Mouse (Mus musculus): ENCODE data around the gene Izumo1r. TPM values are rescaled to one million over a fixed set of nuclear protein-coding genes. Genes with fewer than 3 reads are reported as not detected.

Gene Izumo1r
- polyA plus RNA-seq, 1 experiment from 2014 or later: not detected

DNA sequence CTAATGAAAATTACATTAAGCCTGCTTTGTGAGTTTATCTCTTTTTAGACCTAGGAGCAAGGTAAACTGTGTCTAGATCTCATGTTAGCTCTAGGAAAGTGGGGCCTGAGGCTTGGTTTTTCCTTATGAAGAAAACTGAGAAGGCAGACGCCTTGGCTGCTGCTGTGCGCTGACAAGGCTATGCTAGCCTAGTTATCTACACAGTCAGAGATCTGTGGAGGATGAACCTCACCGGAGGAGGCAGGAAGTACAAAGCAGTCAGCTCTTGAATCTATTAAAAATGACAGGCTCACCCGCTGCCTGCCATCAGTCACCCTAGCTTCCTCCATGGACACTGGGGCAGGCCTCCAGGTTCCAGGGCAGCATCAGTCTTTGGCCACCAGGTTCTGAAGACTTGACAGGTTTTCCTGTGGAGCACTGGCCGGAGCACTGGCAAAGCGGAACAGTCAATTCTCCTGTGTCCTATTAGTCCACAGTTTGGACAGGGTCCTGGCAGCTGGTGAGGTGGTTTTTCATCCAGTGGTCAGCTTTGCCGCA lies 45.5 kb downstream of the Izumo1r start:
- Histone ChIP-seq H3K36me3 (ENCODE audit: control insufficient read depth, insufficient read depth, low read length) (no peaks in the 10 kb centered on the region), H3K27me3 (ENCODE audit: control insufficient read depth, insufficient read depth, low read length) (peaks cover 19% of the 10 kb centered on the region), H3K4me3 (ENCODE audit: low read depth, low read length) (no peak overlapping the region), H3K4me2 (replicated peaks; ENCODE audit: low read depth, low read length) (no peak overlapping the region), H3K27ac (ENCODE audit: low read length) (no peak overlapping the region), H3K4me1 (ENCODE audit: control insufficient read depth, insufficient read depth, low read length) (no peaks in the 10 kb centered on the region), H3K9me3 (ENCODE audit: control insufficient read depth, low read depth, low read length) (no peaks in the 10 kb centered on the region), H3K9ac (replicated peaks; ENCODE audit: low read depth, low read length) (no peak overlapping the region)
- WGBS: 61% methylated on average over 7 of the region's 7 CpGs
- ATAC-seq (ENCODE audit: insufficient number of reproducible peaks, insufficient read depth, low FRiP score, low read depth): no peak

DNA sequence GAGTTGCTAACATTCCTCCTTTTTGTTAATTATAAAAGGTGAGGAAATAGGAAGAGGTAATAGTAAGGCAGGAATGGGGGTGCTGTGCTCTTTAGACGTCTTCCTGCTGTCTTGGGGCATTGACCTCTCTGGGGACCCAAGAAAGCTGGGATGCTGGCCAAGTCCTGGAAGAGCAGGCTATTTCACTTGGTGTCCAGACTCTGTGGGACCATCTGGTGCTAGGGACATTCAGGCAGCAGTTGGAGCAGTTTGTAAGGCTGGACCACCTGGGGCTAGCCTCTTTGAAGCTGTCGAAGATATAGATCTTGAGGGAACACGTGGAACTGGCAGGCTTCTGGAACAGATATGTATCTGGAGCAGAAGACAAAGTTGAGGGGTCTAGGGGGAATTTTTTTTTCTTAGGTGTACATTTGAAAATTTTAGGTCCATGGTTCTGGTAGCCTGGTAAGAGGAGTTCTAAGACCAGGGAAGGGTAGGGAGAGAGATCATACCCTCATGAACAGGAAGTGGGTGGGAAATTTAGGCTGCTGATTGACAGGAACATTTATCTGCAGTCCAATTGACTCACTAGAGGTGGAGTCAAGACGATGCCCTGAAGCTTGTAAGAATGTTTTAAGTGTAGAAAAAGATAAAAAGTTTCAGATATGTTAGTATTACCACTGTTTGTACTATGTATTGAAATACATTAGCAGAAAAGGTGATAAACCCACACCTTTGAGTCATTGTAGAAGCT lies 46.7 kb downstream of the Izumo1r start:
- no peak for ATAC-seq (ENCODE audit: insufficient number of reproducible peaks, insufficient read depth, low FRiP score, low read depth)
- Histone ChIP-seq H3K4me3 (ENCODE audit: low read depth, low read length) (no peak overlapping the region), H3K9ac (replicated peaks; ENCODE audit: low read depth, low read length) (no peak overlapping the region), H3K27ac (ENCODE audit: low read length) (no peak overlapping the region), H3K9me3 (ENCODE audit: control insufficient read depth, low read depth, low read length) (no peaks in the 10 kb centered on the region), H3K4me1 (ENCODE audit: control insufficient read depth, insufficient read depth, low read length) (no peaks in the 10 kb centered on the region), H3K4me2 (replicated peaks; ENCODE audit: low read depth, low read length) (no peak overlapping the region), H3K27me3 (ENCODE audit: control insufficient read depth, insufficient read depth, low read length) (peaks cover 15% of the 10 kb centered on the region), H3K36me3 (ENCODE audit: control insufficient read depth, insufficient read depth, low read length) (no peaks in the 10 kb centered on the region)
- WGBS: 49% methylated on average over 4 of the region's 4 CpGs

DNA sequence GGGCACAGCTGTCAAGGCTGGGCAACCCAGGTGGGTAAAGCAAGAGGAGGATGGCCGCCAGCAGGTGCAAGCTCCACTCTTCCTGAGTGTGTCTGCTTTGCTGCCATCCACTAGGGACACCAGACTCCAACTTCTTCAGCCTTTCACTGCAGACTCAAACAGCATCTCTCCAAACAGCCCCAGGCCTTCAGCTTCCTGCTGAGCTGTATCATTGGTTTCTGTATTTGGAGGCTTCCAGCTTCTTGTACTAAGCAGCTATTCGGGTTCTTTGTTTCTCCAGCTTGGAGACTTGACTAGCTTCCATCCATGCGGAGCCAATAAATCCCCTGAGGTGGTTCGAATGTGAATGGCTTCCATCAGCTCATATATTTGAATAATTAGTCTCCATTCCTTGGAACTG lies 49.2 kb downstream of the Izumo1r start:
- H3K27me3 ChIP-seq (ENCODE audit: control insufficient read depth, insufficient read depth, low read length): 0 out of 2 replicates have a peak, but pooled peaks cover 6% of the 10 kb centered on the region
- ATAC-seq (ENCODE audit: insufficient number of reproducible peaks, insufficient read depth, low FRiP score, low read depth): no peak
- H3K27ac ChIP-seq (ENCODE audit: low read length): no peak overlapping the region
- H3K9me3 ChIP-seq (ENCODE audit: control insufficient read depth, low read depth, low read length): no peaks in the 10 kb centered on the region
- no peaks in the 10 kb centered on the region for H3K4me1 ChIP-seq (ENCODE audit: control insufficient read depth, insufficient read depth, low read length)
- H3K4me2 ChIP-seq (replicated peaks; ENCODE audit: low read depth, low read length): no peak overlapping the region
- WGBS: 84% methylated on average over 4 of the region's 4 CpGs
- H3K36me3 ChIP-seq (ENCODE audit: control insufficient read depth, insufficient read depth, low read length): no peaks in the 10 kb centered on the region
- no peak overlapping the region for H3K9ac ChIP-seq (replicated peaks; ENCODE audit: low read depth, low read length)
- H3K4me3 ChIP-seq (ENCODE audit: low read depth, low read length): no peak overlapping the region

DNA sequence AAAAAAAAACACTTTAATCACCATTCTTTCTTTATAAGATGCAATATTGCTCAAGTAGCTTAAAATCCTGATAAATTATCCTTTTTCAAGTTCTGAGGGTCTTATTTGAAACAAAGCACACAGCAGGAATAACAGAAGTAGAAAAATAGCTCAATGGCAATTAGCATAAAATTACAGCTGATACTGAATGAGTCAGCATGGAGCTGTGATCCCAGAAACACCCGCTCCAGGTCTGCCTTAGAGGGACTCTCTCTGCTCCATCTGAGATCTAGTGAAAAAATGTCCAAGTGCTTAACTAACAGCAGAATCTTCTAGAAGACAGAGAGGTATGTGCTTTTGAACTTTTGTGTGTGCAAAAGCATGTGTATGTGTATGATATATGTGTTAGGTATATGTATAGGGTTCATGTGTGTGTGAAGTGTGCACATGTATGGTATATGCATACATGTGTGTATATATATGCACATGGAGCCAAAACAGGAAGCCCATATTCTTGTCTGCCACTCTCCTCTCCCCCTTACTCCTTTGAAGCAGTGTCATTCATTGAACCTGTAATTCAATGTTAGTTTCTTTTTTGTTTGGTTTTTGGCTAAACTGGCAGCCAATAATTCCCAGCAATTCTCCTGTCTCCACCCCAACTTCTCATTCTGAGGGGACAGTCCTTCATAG lies 55.3 kb downstream of the Izumo1r start:
- no peak for ATAC-seq (ENCODE audit: insufficient number of reproducible peaks, insufficient read depth, low FRiP score, low read depth)
- 85% methylated on average over 1 of the region's 1 CpGs for WGBS
- Histone ChIP-seq H3K36me3 (ENCODE audit: control insufficient read depth, insufficient read depth, low read length) (no peaks in the 10 kb centered on the region), H3K4me3 (ENCODE audit: low read depth, low read length) (no peak overlapping the region), H3K9ac (replicated peaks; ENCODE audit: low read depth, low read length) (no peak overlapping the region), H3K4me1 (ENCODE audit: control insufficient read depth, insufficient read depth, low read length) (no peaks in the 10 kb centered on the region), H3K27me3 (ENCODE audit: control insufficient read depth, insufficient read depth, low read length) (no peaks in the 10 kb centered on the region), H3K9me3 (ENCODE audit: control insufficient read depth, low read depth, low read length) (no peaks in the 10 kb centered on the region), H3K27ac (ENCODE audit: low read length) (no peak overlapping the region), H3K4me2 (replicated peaks; ENCODE audit: low read depth, low read length) (no peak overlapping the region)

DNA sequence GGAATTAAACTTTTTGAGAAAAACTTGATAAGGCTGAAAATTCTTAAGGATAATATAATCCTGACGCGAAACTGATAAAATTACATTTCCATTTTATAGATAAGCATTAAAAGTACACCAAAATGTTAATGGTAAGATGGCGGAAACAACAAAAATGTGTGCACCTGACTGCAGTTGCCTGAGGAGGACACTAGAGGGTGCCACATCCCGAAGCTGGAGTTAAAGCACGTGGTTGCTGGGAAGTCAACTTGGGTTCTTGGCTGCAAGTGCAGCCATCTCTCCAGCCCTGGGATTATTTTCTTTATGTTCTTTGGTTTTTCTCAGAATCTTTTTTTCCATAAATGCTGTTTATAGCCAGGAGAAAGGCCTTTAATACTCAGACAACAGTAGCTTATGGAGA lies 57.3 kb downstream of the Izumo1r start:
- no peak for ATAC-seq (ENCODE audit: insufficient number of reproducible peaks, insufficient read depth, low FRiP score, low read depth)
- no peak overlapping the region for H3K4me2 ChIP-seq (replicated peaks; ENCODE audit: low read depth, low read length)
- H3K9me3 ChIP-seq (ENCODE audit: control insufficient read depth, low read depth, low read length): no peaks in the 10 kb centered on the region
- H3K9ac ChIP-seq (replicated peaks; ENCODE audit: low read depth, low read length): no peak overlapping the region
- H3K4me3 ChIP-seq (ENCODE audit: low read depth, low read length): no peak overlapping the region
- WGBS: 48% methylated on average over 5 of the region's 5 CpGs
- no peaks in the 10 kb centered on the region for H3K27me3 ChIP-seq (ENCODE audit: control insufficient read depth, insufficient read depth, low read length)
- no peaks in the 10 kb centered on the region for H3K4me1 ChIP-seq (ENCODE audit: control insufficient read depth, insufficient read depth, low read length)
- H3K36me3 ChIP-seq (ENCODE audit: control insufficient read depth, insufficient read depth, low read length): no peaks in the 10 kb centered on the region
- no peak overlapping the region for H3K27ac ChIP-seq (ENCODE audit: low read length)

DNA sequence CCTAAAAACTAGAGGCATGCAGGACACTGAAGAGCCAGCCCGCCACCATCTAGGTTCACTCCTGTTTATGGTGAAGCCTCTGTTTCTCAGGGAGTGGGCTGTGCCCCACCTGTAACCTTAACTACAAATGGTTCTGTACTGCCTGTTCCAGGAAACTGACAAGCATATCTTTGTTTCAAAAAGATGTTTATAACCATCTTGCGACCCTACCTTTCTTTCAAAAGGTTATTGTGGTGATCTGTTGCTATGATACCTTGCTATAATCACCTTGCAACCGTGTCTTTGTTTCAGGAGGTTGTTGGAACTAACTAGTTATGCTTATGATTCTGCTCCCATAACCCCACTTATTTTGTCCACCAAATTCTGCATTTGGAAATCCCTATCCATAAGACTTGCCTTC lies 59.8 kb downstream of the Izumo1r start:
- 91% methylated on average over 3 of the region's 3 CpGs for WGBS
- H3K27me3 ChIP-seq (ENCODE audit: control insufficient read depth, insufficient read depth, low read length): no peaks in the 10 kb centered on the region
- H3K4me1 ChIP-seq (ENCODE audit: control insufficient read depth, insufficient read depth, low read length): no peaks in the 10 kb centered on the region
- H3K4me3 ChIP-seq (ENCODE audit: low read depth, low read length): no peak overlapping the region
- no peak overlapping the region for H3K9ac ChIP-seq (replicated peaks; ENCODE audit: low read depth, low read length)
- ATAC-seq (ENCODE audit: insufficient number of reproducible peaks, insufficient read depth, low FRiP score, low read depth): no peak
- H3K9me3 ChIP-seq (ENCODE audit: control insufficient read depth, low read depth, low read length): no peaks in the 10 kb centered on the region
- H3K36me3 ChIP-seq (ENCODE audit: control insufficient read depth, insufficient read depth, low read length): no peaks in the 10 kb centered on the region
- no peak overlapping the region for H3K27ac ChIP-seq (ENCODE audit: low read length)
- H3K4me2 ChIP-seq (replicated peaks; ENCODE audit: low read depth, low read length): no peak overlapping the region

DNA sequence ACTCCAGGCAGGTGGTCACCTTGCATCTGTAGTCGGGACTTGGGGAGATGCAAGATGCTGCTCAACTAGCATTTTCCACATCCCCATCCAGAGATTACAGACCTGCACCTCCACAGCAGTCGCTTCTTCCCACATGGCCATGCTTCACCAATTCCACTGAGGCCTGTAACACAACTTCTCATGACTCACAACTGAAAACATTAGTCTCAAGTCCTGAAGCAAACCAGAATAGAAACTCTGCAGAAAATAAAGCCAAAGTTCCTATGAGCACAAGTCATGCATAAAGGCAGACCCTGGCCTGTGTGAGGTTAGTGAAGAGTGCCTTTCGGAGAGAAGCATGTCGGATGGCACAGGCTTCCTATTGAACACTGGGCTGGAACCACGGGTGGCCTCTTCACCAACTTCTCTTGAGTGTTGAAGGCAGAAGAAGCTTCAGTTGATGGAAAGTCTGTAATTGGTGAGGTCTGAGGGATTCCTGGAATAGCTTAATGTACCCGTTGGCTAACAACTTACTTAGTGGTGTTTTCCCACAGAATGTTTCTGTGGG lies 60.4 kb downstream of the Izumo1r start:
- no peak for ATAC-seq (ENCODE audit: insufficient number of reproducible peaks, insufficient read depth, low FRiP score, low read depth)
- H3K36me3 ChIP-seq (ENCODE audit: control insufficient read depth, insufficient read depth, low read length): no peaks in the 10 kb centered on the region
- no peak overlapping the region for H3K4me3 ChIP-seq (ENCODE audit: low read depth, low read length)
- no peaks in the 10 kb centered on the region for H3K27me3 ChIP-seq (ENCODE audit: control insufficient read depth, insufficient read depth, low read length)
- H3K9ac ChIP-seq (replicated peaks; ENCODE audit: low read depth, low read length): no peak overlapping the region
- no peaks in the 10 kb centered on the region for H3K9me3 ChIP-seq (ENCODE audit: control insufficient read depth, low read depth, low read length)
- 93% methylated on average over 6 of the region's 6 CpGs for WGBS
- H3K4me1 ChIP-seq (ENCODE audit: control insufficient read depth, insufficient read depth, low read length): no peaks in the 10 kb centered on the region
- no peak overlapping the region for H3K27ac ChIP-seq (ENCODE audit: low read length)
- no peak overlapping the region for H3K4me2 ChIP-seq (replicated peaks; ENCODE audit: low read depth, low read length)

DNA sequence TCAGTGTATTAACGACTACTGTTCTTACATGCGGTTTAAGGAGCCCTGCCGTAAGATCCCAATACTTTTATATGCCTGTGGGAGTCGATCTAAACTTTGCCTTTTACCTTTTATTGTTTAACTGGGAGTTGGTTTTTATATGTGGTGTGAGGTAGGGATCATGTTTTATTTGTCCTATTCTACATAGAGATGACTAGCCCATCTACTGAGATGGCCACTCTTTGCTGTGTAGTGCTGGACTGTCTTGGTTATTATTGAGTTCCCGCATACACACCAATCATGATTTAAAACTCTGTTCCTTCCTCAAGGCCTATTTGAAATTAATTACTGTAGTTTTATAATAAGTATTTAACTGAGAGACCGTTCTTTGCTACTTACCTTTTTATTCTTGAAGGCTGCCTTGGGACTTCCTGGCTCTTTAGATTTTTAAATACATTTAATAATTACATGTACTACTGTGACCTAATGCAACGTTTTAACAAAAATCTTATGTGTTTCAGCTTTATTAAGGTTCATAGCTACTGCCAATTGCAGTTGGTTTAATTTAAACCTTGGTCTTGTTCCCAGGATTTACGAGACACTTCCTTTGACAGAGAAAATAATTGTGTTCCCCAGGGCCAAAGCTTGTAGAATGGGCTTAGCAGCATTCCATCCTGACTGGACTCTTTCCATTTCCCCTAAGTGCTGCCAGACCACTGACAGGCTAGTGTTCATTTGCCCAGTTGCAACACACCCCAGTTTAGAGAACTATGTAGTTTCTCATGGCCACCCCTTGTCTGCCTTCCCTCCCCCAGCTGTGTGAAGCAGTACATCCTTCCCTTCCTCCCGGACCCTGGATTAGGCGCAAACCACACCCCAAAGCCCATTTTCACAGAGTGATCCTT lies 61.6 kb downstream of the Izumo1r start:
- Histone ChIP-seq H3K36me3 (ENCODE audit: control insufficient read depth, insufficient read depth, low read length) (no peaks in the 10 kb centered on the region), H3K4me3 (ENCODE audit: low read depth, low read length) (no peak overlapping the region), H3K27me3 (ENCODE audit: control insufficient read depth, insufficient read depth, low read length) (no peaks in the 10 kb centered on the region), H3K9me3 (ENCODE audit: control insufficient read depth, low read depth, low read length) (no peaks in the 10 kb centered on the region), H3K27ac (ENCODE audit: low read length) (no peak overlapping the region), H3K4me1 (ENCODE audit: control insufficient read depth, insufficient read depth, low read length) (no peaks in the 10 kb centered on the region), H3K4me2 (replicated peaks; ENCODE audit: low read depth, low read length) (no peak overlapping the region), H3K9ac (replicated peaks; ENCODE audit: low read depth, low read length) (no peak overlapping the region)
- 79% methylated on average over 10 of the region's 10 CpGs for WGBS
- ATAC-seq (ENCODE audit: insufficient number of reproducible peaks, insufficient read depth, low FRiP score, low read depth): no peak
